Mouse (Mus musculus) kidney, embryonic 14.5 days (tissue): ENCODE measurements at regions not wholly inside any gene's neighbourhood (a gene's known extent, or its start where the extent isn't known, plus 50 kb on each side); places are given as distances from the start of the nearest gene placed in this dataset.
"Not testable (repeated sequence)": the region's sequence is repeated elsewhere in the genome, so short reads cannot be mapped to it uniquely, and the experiment has no call there.

Source experiments
- ATAC-seq: fragments of 200-750 bp; cut with Nextera tagmentation; 2 replicates; pipeline ENCODE4 v1.8.0; 2017; ENCODE audit warnings: moderate number of reproducible peaks, mild to moderate bottlenecking, moderate TSS enrichment, moderate library complexity; ENCODE audit not compliant: low FRiP score, low TSS enrichment
- H3K27ac ChIP-seq: fragments of 300-500 bp; sonication (generic); 2 replicates; pipeline ENCODE4 v1.5.1; 2014; ENCODE audit warnings: low read depth, mild to moderate bottlenecking, low read length, moderate library complexity, mixed read lengths
- H3K27me3 ChIP-seq: fragments of 300-500 bp; sonication (generic); 2 replicates; pipeline ENCODE4 v1.6.1; 2014; ENCODE audit warnings: mild to moderate bottlenecking, low read length; ENCODE audit not compliant: control insufficient read depth, insufficient read depth
- H3K36me3 ChIP-seq: fragments of 300-500 bp; sonication (generic); 2 replicates; pipeline ENCODE4 v1.6.1; 2014; ENCODE audit warnings: low read length, mixed read lengths; ENCODE audit not compliant: control insufficient read depth, insufficient read depth
- H3K4me1 ChIP-seq: fragments of 300-500 bp; sonication (generic); 2 replicates; pipeline ENCODE4 v1.6.1; 2014; ENCODE audit warnings: low read length, mixed read lengths; ENCODE audit not compliant: control insufficient read depth, insufficient read depth
- H3K4me2 ChIP-seq: fragments of 300-500 bp; sonication (generic); replicated peaks from 2 replicates; pipeline ENCODE4 v1.6.1; 2014; ENCODE audit warnings: low read depth, mild to moderate bottlenecking, low read length
- H3K4me3 ChIP-seq: fragments of 300-500 bp; sonication (generic); 2 replicates; pipeline ENCODE4 v1.5.1; 2014; ENCODE audit warnings: mild to moderate bottlenecking, low read length
- H3K9ac ChIP-seq: fragments of 300-500 bp; sonication (generic); 2 replicates; pipeline ENCODE4 v1.6.1; 2014; ENCODE audit warnings: low read depth, mild to moderate bottlenecking, low read length, moderate library complexity
- H3K9me3 ChIP-seq: fragments of 300-500 bp; sonication (generic); 2 replicates; pipeline ENCODE4 v1.6.1; 2016; ENCODE audit warnings: low read length; ENCODE audit not compliant: control insufficient read depth
- WGBS: fragments of 180-500 bp; shearing (Covaris S2); extraction: QIAGEN DNeasy Blood & Tissue Kit; methylation state at CpG from one replicate; pipeline ENCODE4 v1.1.7; 2014; 5-methylcytosine and 5-hydroxymethylcytosine counted together

DNA sequence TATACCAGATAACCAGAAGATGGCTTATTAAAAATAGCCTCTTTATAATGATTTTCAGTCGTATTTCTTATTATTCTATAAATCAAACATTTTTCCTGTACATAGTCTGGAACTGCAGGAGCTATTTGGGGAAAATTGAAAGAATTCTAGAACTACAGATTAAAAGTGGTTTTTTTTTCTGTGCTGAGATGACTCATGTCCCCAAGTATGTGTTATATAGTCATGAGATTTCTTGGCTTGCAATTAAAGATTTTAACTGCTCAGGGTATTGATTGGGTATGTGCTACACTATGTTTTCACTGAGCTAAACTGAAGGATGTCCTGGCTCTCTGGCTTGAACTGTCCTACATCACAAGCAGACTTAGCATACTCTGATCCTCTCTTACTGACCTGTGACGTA, 1088.4 kb upstream of the 1700008P02Rik start:
- H3K4me1 ChIP-seq, result no peaks in the 10 kb centered on the region
- no peak overlapping the region for H3K27ac ChIP-seq
- no peak overlapping the region for H3K4me2 ChIP-seq
- H3K9me3 ChIP-seq, result no peaks in the 10 kb centered on the region
- H3K27me3 ChIP-seq, result no peaks in the 10 kb centered on the region
- no peak for ATAC-seq
- no peak overlapping the region for H3K4me3 ChIP-seq
- H3K36me3 ChIP-seq, result no peaks in the 10 kb centered on the region
- no peak overlapping the region for H3K9ac ChIP-seq
- WGBS, result 79% methylated on average over 2 of the region's 2 CpGs

- 79% methylated on average over 1 of the region's 1 CpGs for WGBS
- no peaks in the 10 kb centered on the region for H3K4me1 ChIP-seq
- H3K27me3 ChIP-seq, result no peaks in the 10 kb centered on the region
- no peaks in the 10 kb centered on the region for H3K36me3 ChIP-seq
- no peak for ATAC-seq
- no peak overlapping the region for H3K27ac ChIP-seq
- H3K9me3 ChIP-seq, result no peaks in the 10 kb centered on the region
- no peak overlapping the region for H3K4me3 ChIP-seq
- H3K9ac ChIP-seq, result no peak overlapping the region
- H3K4me2 ChIP-seq, result no peak overlapping the region
Observed at GRCm38 (mm10) chr3:7683536-7683935, 1063.3 kb upstream of the 1700008P02Rik start.

DNA sequence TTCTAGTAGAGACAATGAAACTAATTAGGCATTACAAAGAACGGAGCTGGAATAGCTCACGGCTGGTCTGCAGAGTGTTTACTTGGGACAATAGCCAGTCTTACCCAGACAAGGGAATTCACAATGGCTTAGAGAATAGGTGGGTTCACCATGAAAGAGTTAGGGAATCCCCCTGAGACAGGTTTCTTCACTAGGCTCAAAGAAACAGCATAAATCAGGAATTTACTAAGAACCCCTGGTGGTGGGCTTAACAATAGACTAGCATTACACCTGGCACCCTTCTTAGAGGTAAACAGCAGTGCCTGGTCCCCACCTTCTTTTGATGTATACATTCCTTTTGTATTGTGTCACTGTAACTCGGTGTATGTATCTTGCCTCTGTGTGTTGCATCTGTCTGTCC, 1062.6 kb upstream of the 1700008P02Rik start:
- not testable (repeated sequence) for H3K9ac ChIP-seq, H3K9me3 ChIP-seq, H3K36me3 ChIP-seq, H3K4me3 ChIP-seq, H3K4me1 ChIP-seq, H3K27me3 ChIP-seq, H3K27ac ChIP-seq, ATAC-seq, H3K4me2 ChIP-seq
- 82% methylated on average over 3 of the region's 3 CpGs for WGBS

GRCm38 (mm10) chr3:7682311-7682710, 1062.1 kb upstream of the 1700008P02Rik start:
- H3K9me3 ChIP-seq, result no peaks in the 10 kb centered on the region
- H3K4me2 ChIP-seq, result no peak overlapping the region
- H3K9ac ChIP-seq, result no peak overlapping the region
- no peak overlapping the region for H3K27ac ChIP-seq
- no peak overlapping the region for H3K4me3 ChIP-seq
- H3K27me3 ChIP-seq, result no peaks in the 10 kb centered on the region
- no peak for ATAC-seq
- no peaks in the 10 kb centered on the region for H3K36me3 ChIP-seq
- WGBS, result 87% methylated on average over 3 of the region's 3 CpGs
- H3K4me1 ChIP-seq, result no peaks in the 10 kb centered on the region

DNA sequence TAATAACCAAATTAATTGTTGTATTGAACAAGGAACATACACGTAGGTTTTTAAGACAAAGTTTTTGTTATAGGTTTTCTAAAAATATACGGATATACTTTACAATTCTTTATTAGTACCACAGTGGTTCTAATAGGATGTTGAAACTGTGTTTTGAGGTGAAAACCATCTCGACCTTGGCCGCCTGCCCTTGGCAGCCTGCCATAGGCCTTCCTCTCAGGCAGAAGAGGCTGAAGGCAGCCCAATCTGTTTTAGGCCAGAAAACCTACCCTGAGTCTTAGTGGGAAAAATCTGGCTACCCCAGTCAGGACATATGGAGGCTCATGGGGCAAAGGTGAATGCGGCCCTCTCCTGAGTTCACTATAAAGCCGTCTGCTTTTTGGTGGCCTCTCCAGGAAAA, 1049.7 kb upstream of the 1700008P02Rik start:
- H3K4me2 ChIP-seq, result no peak overlapping the region
- H3K9me3 ChIP-seq, result peaks cover 3% of the 10 kb centered on the region; the same call in 1 of the 2 replicates
- no peaks in the 10 kb centered on the region for H3K4me1 ChIP-seq
- no peaks in the 10 kb centered on the region for H3K27me3 ChIP-seq
- ATAC-seq, result no peak
- 95% methylated on average over 6 of the region's 6 CpGs for whole genome bisulfite sequencing
- no peak overlapping the region for H3K4me3 ChIP-seq
- no peaks in the 10 kb centered on the region for H3K36me3 ChIP-seq
- no peak overlapping the region for H3K27ac ChIP-seq
- no peak overlapping the region for H3K9ac ChIP-seq

GRCm38 (mm10) chr3:7667851-7668250, 1047.6 kb upstream of the 1700008P02Rik start:
- H3K27ac ChIP-seq, H3K9ac ChIP-seq, H3K27me3 ChIP-seq, H3K9me3 ChIP-seq, H3K4me3 ChIP-seq, H3K36me3 ChIP-seq, ATAC-seq, H3K4me2 ChIP-seq, H3K4me1 ChIP-seq: not testable (repeated sequence)
- WGBS, result 84% methylated on average over 5 of the region's 5 CpGs

DNA sequence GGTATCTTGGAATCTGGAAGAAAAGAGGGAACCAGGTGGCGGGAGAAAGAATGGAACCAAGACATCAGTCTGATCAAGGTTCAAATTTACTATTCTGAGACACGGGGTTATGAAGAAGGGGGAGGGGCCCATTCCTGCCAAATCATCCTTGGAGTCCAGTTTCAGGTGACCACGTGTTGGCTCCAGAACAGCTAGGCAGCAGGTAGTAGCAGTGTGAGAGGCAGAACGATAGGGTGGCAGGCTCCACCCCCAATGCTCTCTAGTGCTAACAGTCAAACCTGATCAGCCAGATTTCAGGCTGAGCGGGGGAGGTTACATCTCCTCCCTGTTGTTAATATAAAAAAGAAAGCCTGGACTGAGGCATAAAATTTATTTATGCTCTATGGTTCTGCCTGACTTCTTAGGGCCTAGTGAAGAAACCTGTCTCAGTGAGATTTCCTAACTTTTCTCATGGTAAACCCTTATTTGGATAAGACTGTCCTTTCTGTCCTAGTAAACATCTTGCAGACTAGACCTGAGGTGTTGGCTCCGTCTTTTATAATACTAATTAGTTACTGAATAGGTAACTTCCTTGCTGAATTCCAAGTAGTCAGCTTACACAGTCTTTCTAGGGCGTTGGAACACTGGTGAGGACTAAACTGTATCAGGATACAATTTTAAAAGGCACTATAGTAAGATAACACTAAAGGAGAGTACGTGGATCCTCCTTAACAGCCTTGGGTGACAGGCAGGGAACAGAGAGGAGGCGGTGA, 1046.3 kb upstream of the 1700008P02Rik start:
- not testable (repeated sequence) for H3K4me1 ChIP-seq, H3K9ac ChIP-seq, H3K4me3 ChIP-seq, H3K27me3 ChIP-seq, H3K36me3 ChIP-seq, H3K9me3 ChIP-seq, ATAC-seq, H3K4me2 ChIP-seq, H3K27ac ChIP-seq
- 62% methylated on average over 9 of the region's 9 CpGs for WGBS
